Mouse (Mus musculus): ENCODE data around the gene Gm6367. TPM values are rescaled to one million over a fixed set of nuclear protein-coding genes. Genes with fewer than 3 reads are reported as not detected.

The Gm6367 gene
- total RNA-seq (2023) = not detected in 2 replicates

GRCm38 (mm10) chr5:94988326-94988725 lies at the start of gene Gm6367:
Gene Gm6367 (plus strand): TSS chr5:94988626.

Other genes starting within 250 kb of the Gm6367 start
- not detected in 2 replicates for gene Gm3183, start 123.2 kb upstream of the Gm6367 start, total RNA-seq (2023)
- gene Gm7942, start 118.3 kb downstream of the Gm6367 start, total RNA-seq (2023) = not detected in 2 replicates
- not detected in 2 replicates for gene Gm16513, start 194.0 kb downstream of the Gm6367 start, total RNA-seq (2023)